Mouse (Mus musculus): ENCODE measurements at regions not wholly inside any gene's neighbourhood (a gene's known extent, or its start where the extent isn't known, plus 50 kb on each side); places are given as distances from the start of the nearest gene placed in this dataset.

GRCm38 (mm10) chr1:76336011-76336410 lies 789.9 kb downstream of the Slc4a3 start:
- Histone ChIP-seq H3K9ac (replicated peaks; ENCODE audit: low read depth, low read length) (no peak overlapping the region), H3K4me2 (ENCODE audit: low read depth, low read length) (no peak overlapping the region), H3K4me3 (ENCODE audit: low read depth, low read length) (no peak overlapping the region), H3K27me3 (ENCODE audit: control insufficient read depth, insufficient read depth, low read length) (no peaks in the 10 kb centered on the region), H3K9me3 (replicated peaks; ENCODE audit: control insufficient read depth, low read length) (no peaks in the 10 kb centered on the region), H3K36me3 (replicated peaks; ENCODE audit: control insufficient read depth, insufficient read depth, low read length) (no peaks in the 10 kb centered on the region), H3K27ac (ENCODE audit: low read depth) (no peak overlapping the region), H3K4me1 (ENCODE audit: control insufficient read depth, insufficient read depth) (no peaks in the 10 kb centered on the region)
- ATAC-seq (ENCODE audit: insufficient read depth, low read depth) (no peak), DNase-seq (ENCODE audit: low spot score) (no peak)
- no peak for TF ChIP-seq CTCF (IDR thresholded peaks at IDR 0.05; ENCODE audit: low read depth)
- no peak for TF ChIP-seq EP300 (IDR thresholded peaks at IDR 0.05; ENCODE audit: low read depth)

- H3K4me3 ChIP-seq (ENCODE audit: low read depth, low read length) = no peak overlapping the region
- H3K27ac ChIP-seq (ENCODE audit: low read depth) = no peak overlapping the region
- DNase-seq (ENCODE audit: low spot score) = no peak
- H3K4me2 ChIP-seq (ENCODE audit: low read depth, low read length) = no peak overlapping the region
- H3K4me1 ChIP-seq (ENCODE audit: control insufficient read depth, insufficient read depth) = no peaks in the 10 kb centered on the region
- 82% methylated on average over 8 of the region's 8 CpGs for WGBS
- no peaks in the 10 kb centered on the region for H3K36me3 ChIP-seq (replicated peaks; ENCODE audit: control insufficient read depth, insufficient read depth, low read length)
- TF ChIP-seq CTCF (IDR thresholded peaks at IDR 0.05; ENCODE audit: low read depth) (no peak), EP300 (IDR thresholded peaks at IDR 0.05; ENCODE audit: low read depth) (no peak)
- H3K27me3 ChIP-seq (ENCODE audit: control insufficient read depth, insufficient read depth, low read length) = no peaks in the 10 kb centered on the region
- H3K9ac ChIP-seq (replicated peaks; ENCODE audit: low read depth, low read length) = no peak overlapping the region
- H3K9me3 ChIP-seq (replicated peaks; ENCODE audit: control insufficient read depth, low read length) = no peaks in the 10 kb centered on the region
- ATAC-seq (ENCODE audit: insufficient read depth, low read depth) = no peak
Observed at GRCm38 (mm10) chr1:76362106-76362505, 816.0 kb downstream of the Slc4a3 start.

- H3K9ac ChIP-seq (replicated peaks; ENCODE audit: low read depth, low read length) = no peak overlapping the region
- TF ChIP-seq EP300 (IDR thresholded peaks at IDR 0.05; ENCODE audit: low read depth) (no peak), CTCF (IDR thresholded peaks at IDR 0.05; ENCODE audit: low read depth) (no peak)
- no peak overlapping the region for H3K27ac ChIP-seq (ENCODE audit: low read depth)
- no peaks in the 10 kb centered on the region for H3K36me3 ChIP-seq (replicated peaks; ENCODE audit: control insufficient read depth, insufficient read depth, low read length)
- no peak overlapping the region for H3K4me2 ChIP-seq (ENCODE audit: low read depth, low read length)
- H3K9me3 ChIP-seq (replicated peaks; ENCODE audit: control insufficient read depth, low read length) = no peaks in the 10 kb centered on the region
- H3K4me1 ChIP-seq (ENCODE audit: control insufficient read depth, insufficient read depth) = no peaks in the 10 kb centered on the region
- H3K4me3 ChIP-seq (ENCODE audit: low read depth, low read length) = no peak overlapping the region
- DNase-seq (ENCODE audit: low spot score) = no peak
- ATAC-seq (ENCODE audit: insufficient read depth, low read depth) = no peak
- H3K27me3 ChIP-seq (ENCODE audit: control insufficient read depth, insufficient read depth, low read length) = no peaks in the 10 kb centered on the region
- 61% methylated on average over 2 of the region's 2 CpGs for whole genome bisulfite sequencing
Observed at GRCm38 (mm10) chr1:76373931-76374330, 827.9 kb downstream of the Slc4a3 start.

GRCm38 (mm10) chr1:76378154-76378553 lies 832.1 kb downstream of the Slc4a3 start:
- TF ChIP-seq CTCF (IDR thresholded peaks at IDR 0.05; ENCODE audit: low read depth) (no peak), EP300 (IDR thresholded peaks at IDR 0.05; ENCODE audit: low read depth) (no peak)
- Histone ChIP-seq H3K4me1 (ENCODE audit: control insufficient read depth, insufficient read depth) (no peaks in the 10 kb centered on the region), H3K9me3 (replicated peaks; ENCODE audit: control insufficient read depth, low read length) (no peaks in the 10 kb centered on the region), H3K4me2 (ENCODE audit: low read depth, low read length) (no peak overlapping the region), H3K36me3 (replicated peaks; ENCODE audit: control insufficient read depth, insufficient read depth, low read length) (no peaks in the 10 kb centered on the region), H3K27ac (ENCODE audit: low read depth) (no peak overlapping the region), H3K9ac (replicated peaks; ENCODE audit: low read depth, low read length) (no peak overlapping the region), H3K27me3 (ENCODE audit: control insufficient read depth, insufficient read depth, low read length) (no peaks in the 10 kb centered on the region), H3K4me3 (ENCODE audit: low read depth, low read length) (no peak overlapping the region)
- ATAC-seq (ENCODE audit: insufficient read depth, low read depth) (no peak), DNase-seq (ENCODE audit: low spot score) (no peak)
- 59% methylated on average over 3 of the region's 3 CpGs for WGBS

GRCm38 (mm10) chr1:76392536-76392935 lies 846.5 kb downstream of the Slc4a3 start:
- TF ChIP-seq EP300 (IDR thresholded peaks at IDR 0.05; ENCODE audit: low read depth) (no peak), CTCF (IDR thresholded peaks at IDR 0.05; ENCODE audit: low read depth) (no peak)
- DNase-seq (ENCODE audit: low spot score) (no peak), ATAC-seq (ENCODE audit: insufficient read depth, low read depth) (no peak)
- Histone ChIP-seq H3K9ac (replicated peaks; ENCODE audit: low read depth, low read length) (no peak overlapping the region), H3K4me3 (ENCODE audit: low read depth, low read length) (no peak overlapping the region), H3K27me3 (ENCODE audit: control insufficient read depth, insufficient read depth, low read length) (no peaks in the 10 kb centered on the region), H3K4me1 (ENCODE audit: control insufficient read depth, insufficient read depth) (no peaks in the 10 kb centered on the region), H3K9me3 (replicated peaks; ENCODE audit: control insufficient read depth, low read length) (no peaks in the 10 kb centered on the region), H3K36me3 (replicated peaks; ENCODE audit: control insufficient read depth, insufficient read depth, low read length) (no peaks in the 10 kb centered on the region), H3K27ac (ENCODE audit: low read depth) (no peak overlapping the region), H3K4me2 (ENCODE audit: low read depth, low read length) (no peak overlapping the region)
- 58% methylated on average over 6 of the region's 6 CpGs for WGBS

- ATAC-seq (ENCODE audit: insufficient read depth, low read depth) (no peak), DNase-seq (ENCODE audit: low spot score) (no peak)
- 82% methylated on average over 8 of the region's 8 CpGs for WGBS
- no peaks in the 10 kb centered on the region for H3K36me3 ChIP-seq (replicated peaks; ENCODE audit: control insufficient read depth, insufficient read depth, low read length)
- no peak overlapping the region for H3K4me3 ChIP-seq (ENCODE audit: low read depth, low read length)
- H3K27ac ChIP-seq (ENCODE audit: low read depth) = no peak overlapping the region
- H3K4me2 ChIP-seq (ENCODE audit: low read depth, low read length) = no peak overlapping the region
- H3K9ac ChIP-seq (replicated peaks; ENCODE audit: low read depth, low read length) = no peak overlapping the region
- no peaks in the 10 kb centered on the region for H3K9me3 ChIP-seq (replicated peaks; ENCODE audit: control insufficient read depth, low read length)
- no peaks in the 10 kb centered on the region for H3K27me3 ChIP-seq (ENCODE audit: control insufficient read depth, insufficient read depth, low read length)
- TF ChIP-seq EP300 (IDR thresholded peaks at IDR 0.05; ENCODE audit: low read depth) (no peak), CTCF (IDR thresholded peaks at IDR 0.05; ENCODE audit: low read depth) (no peak)
- no peaks in the 10 kb centered on the region for H3K4me1 ChIP-seq (ENCODE audit: control insufficient read depth, insufficient read depth)
Observed at GRCm38 (mm10) chr1:76394038-76394437, 848.0 kb downstream of the Slc4a3 start.

All from heart, postnatal 0 days (tissue).